Mouse (Mus musculus): ENCODE data around the gene Sox6. TPM values are rescaled to one million over a fixed set of nuclear protein-coding genes. Genes with fewer than 3 reads are reported as not detected.
A peak's percentile ranks its signal among the peaks of the same experiment; 100 is the strongest.

Sox6 gene
- polyA plus RNA-seq, 1 experiment from 2014 or later = 38.0 TPM

DNA sequence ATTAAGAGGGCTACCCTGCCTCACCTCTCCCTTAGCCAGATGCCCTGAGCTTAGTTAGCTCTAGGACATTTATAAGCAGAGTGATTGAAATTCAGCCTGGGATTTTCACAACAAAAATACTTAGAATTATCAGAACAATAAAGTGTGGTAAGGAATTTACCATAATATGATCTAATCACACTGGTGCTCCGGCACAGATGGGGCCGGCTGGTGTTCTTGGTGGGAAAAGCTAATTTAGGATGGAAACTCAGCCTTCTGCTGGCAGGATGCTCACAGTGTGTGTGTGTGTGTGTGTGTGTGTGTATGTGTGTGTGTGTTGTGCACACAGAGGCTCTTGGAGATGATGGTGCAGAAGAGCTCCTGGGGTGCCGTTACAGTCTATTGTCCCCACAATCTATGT, 501.0 kb downstream of the Sox6 start:
- H3K27ac ChIP-seq (replicated peaks) = no peak overlapping the region
- ATAC-seq (ENCODE audit: low FRiP score) = no peak

DNA sequence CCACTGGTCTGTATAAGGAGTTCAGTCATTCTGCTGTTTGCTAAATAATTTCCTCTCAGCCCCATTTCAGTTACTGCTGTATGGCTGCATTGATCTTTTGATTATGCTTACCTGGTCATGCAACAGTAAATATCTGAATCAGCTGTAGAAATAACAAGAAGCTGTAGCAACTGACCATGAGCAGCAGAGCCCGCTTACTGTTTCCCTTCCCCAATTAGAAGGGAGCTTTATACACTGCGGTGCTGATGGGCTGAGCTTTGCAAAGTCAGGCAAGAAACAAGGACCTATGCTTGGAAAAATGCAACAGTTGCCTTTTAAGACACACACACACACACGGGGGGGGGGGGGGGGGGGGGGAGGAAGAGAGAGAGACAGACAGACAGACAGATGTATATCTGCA, 502.1 kb downstream of the Sox6 start:
- no peak overlapping the region for H3K4me2 ChIP-seq
- H3K9me3 ChIP-seq (replicated peaks) = no peaks in the 10 kb centered on the region
- ATAC-seq (ENCODE audit: low FRiP score) = no peak
- no peaks in the 10 kb centered on the region for H3K27me3 ChIP-seq (replicated peaks)
- H3K9ac ChIP-seq (replicated peaks) = no peak overlapping the region
- H3K4me1 ChIP-seq = no peaks in the 10 kb centered on the region
- H3K4me3 ChIP-seq (replicated peaks) = no peak overlapping the region
- 81% methylated on average over 3 of the region's 3 CpGs for WGBS
- no peak overlapping the region for H3K27ac ChIP-seq (replicated peaks)
- no peaks in the 10 kb centered on the region for H3K36me3 ChIP-seq

More for the DNA sequence above, 501.0 kb downstream of the Sox6 start:
- Histone ChIP-seq H3K9ac (replicated peaks) (no peak overlapping the region), H3K27me3 (replicated peaks) (no peaks in the 10 kb centered on the region), H3K4me1 (peaks cover 4% of the 10 kb centered on the region; the same call in 1 of the 2 replicates), H3K9me3 (replicated peaks) (no peaks in the 10 kb centered on the region), H3K4me2 (no peak overlapping the region), H3K4me3 (replicated peaks) (no peak overlapping the region), H3K36me3 (no peaks in the 10 kb centered on the region)
- 46% methylated on average over 3 of the region's 3 CpGs for WGBS

GRCm38 (mm10) chr7:115531875-115532274, 506.7 kb downstream of the Sox6 start:
- Histone ChIP-seq H3K27ac (replicated peaks) (no peak overlapping the region), H3K4me1 (no peaks in the 10 kb centered on the region), H3K27me3 (replicated peaks) (no peaks in the 10 kb centered on the region), H3K4me3 (replicated peaks) (no peak overlapping the region), H3K9me3 (replicated peaks) (no peaks in the 10 kb centered on the region), H3K9ac (replicated peaks) (no peak overlapping the region), H3K36me3 (no peaks in the 10 kb centered on the region), H3K4me2 (no peak overlapping the region)
- WGBS = 73% methylated on average over 1 of the region's 1 CpGs
- no peak for ATAC-seq (ENCODE audit: low FRiP score)

- no peak for ATAC-seq (ENCODE audit: low FRiP score)
Observed at GRCm38 (mm10) chr7:115531217-115531616, 507.4 kb downstream of the Sox6 start.

DNA sequence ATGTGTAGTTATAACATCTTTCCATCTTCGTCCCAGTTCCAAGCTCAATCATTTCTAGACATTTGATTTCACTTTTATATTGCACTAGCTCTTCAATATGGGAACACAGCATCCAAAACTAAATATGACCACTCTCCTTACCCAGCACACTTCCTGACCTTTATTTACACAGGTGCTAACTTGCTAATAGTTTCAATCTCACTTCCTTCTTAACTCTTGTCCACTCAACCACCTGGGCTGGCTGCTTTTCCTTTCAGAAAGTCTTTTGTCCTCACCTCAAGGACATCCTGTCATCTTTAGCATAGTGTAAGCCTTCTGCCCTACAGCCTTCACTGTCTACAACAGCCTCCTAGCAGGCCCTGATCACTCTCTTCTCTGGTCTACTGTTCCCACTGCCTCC, 520.9 kb downstream of the Sox6 start:
- H3K9me3 ChIP-seq (replicated peaks) = no peaks in the 10 kb centered on the region
- no peak overlapping the region for H3K27ac ChIP-seq (replicated peaks)
- H3K4me1 ChIP-seq = peaks cover 13% of the 10 kb centered on the region
- 92% methylated on average over 1 of the region's 1 CpGs for WGBS
- H3K36me3 ChIP-seq = no peaks in the 10 kb centered on the region
- no peak overlapping the region for H3K4me2 ChIP-seq
- H3K9ac ChIP-seq (replicated peaks) = no peak overlapping the region
- no peak overlapping the region for H3K4me3 ChIP-seq (replicated peaks)
- ATAC-seq (ENCODE audit: low FRiP score) = no peak
- no peaks in the 10 kb centered on the region for H3K27me3 ChIP-seq (replicated peaks)

More at GRCm38 (mm10) chr7:115531217-115531616, 507.4 kb downstream of the Sox6 start:
- H3K27me3 ChIP-seq (replicated peaks) = no peaks in the 10 kb centered on the region
- no peak overlapping the region for H3K9ac ChIP-seq (replicated peaks)
- no peaks in the 10 kb centered on the region for H3K9me3 ChIP-seq (replicated peaks)
- 67% methylated on average over 2 of the region's 2 CpGs for WGBS
- H3K27ac ChIP-seq (replicated peaks) = no peak overlapping the region
- no peaks in the 10 kb centered on the region for H3K36me3 ChIP-seq
- no peaks in the 10 kb centered on the region for H3K4me1 ChIP-seq
- H3K4me2 ChIP-seq = no peak overlapping the region
- no peak overlapping the region for H3K4me3 ChIP-seq (replicated peaks)

DNA sequence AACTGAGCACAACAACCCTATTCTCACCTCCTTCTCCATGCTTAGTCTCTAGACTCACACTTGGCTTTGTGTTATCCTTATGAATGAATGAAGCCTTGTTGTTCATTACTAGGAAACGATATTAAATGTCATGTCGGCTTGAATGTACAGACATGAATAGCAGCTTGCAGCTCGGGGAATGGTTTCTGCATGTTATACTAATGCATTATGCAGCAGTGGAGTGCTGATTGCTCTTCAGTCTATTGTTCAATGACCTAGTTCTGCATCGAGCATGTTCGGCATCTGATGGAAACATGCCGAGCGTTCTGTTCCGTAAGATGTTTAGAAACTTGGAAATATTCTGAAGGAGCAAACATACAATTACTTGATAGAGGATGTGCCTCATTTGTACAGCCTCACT, 524.9 kb downstream of the Sox6 start:
- no peaks in the 10 kb centered on the region for H3K36me3 ChIP-seq
- H3K4me3 ChIP-seq (replicated peaks) = no peak overlapping the region
- H3K9ac ChIP-seq (replicated peaks) = no peak overlapping the region
- no peak overlapping the region for H3K27ac ChIP-seq (replicated peaks)
- no peak for ATAC-seq (ENCODE audit: low FRiP score)
- 41% methylated on average over 8 of the region's 8 CpGs for WGBS
- H3K4me2 ChIP-seq = 0 out of 2 replicates have a peak overlapping the region, but pooled peaks have one; percentile 11
- no peaks in the 10 kb centered on the region for H3K9me3 ChIP-seq (replicated peaks)
- no peaks in the 10 kb centered on the region for H3K27me3 ChIP-seq (replicated peaks)
- H3K4me1 ChIP-seq = peaks cover 24% of the 10 kb centered on the region

- Histone ChIP-seq H3K4me3 (replicated peaks) (no peak overlapping the region), H3K4me1 (peaks cover 24% of the 10 kb centered on the region), H3K9me3 (replicated peaks) (no peaks in the 10 kb centered on the region), H3K9ac (replicated peaks) (no peak overlapping the region), H3K36me3 (no peaks in the 10 kb centered on the region), H3K4me2 (peak overlapping the region; percentile 29), H3K27me3 (replicated peaks) (no peaks in the 10 kb centered on the region), H3K27ac (replicated peaks) (0 out of 2 replicates have a peak overlapping the region, but pooled peaks have one; percentile 49)
- WGBS = 19% methylated on average over 10 of the region's 10 CpGs
- 0 out of 2 replicates have a peak, but pooled peaks have one; percentile 38 for ATAC-seq (ENCODE audit: low FRiP score)
Observed at GRCm38 (mm10) chr7:115511777-115512176, 526.8 kb downstream of the Sox6 start.

DNA sequence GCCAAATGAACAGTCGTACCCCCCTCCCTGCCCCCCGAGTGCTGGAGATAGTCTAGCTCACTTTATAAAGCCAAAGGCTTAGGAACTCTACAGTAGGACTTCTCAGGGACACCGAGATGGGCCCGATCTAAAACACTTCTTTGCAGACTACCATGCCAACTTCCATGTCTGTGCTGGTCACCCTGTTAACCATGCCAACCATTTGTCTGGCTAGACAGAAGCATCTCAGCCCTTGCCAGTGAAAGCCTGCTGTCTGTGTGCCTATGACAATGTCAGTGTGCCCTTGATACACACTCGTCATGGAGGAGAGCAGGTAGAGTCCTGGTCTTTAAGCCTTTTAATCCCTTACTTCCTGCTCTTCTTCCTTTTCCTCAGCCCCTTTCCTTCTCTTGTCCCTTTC, 527.5 kb downstream of the Sox6 start:
- peaks cover 24% of the 10 kb centered on the region for H3K4me1 ChIP-seq
- H3K9ac ChIP-seq (replicated peaks) = no peak overlapping the region
- no peak for ATAC-seq (ENCODE audit: low FRiP score)
- H3K9me3 ChIP-seq (replicated peaks) = no peaks in the 10 kb centered on the region
- H3K27me3 ChIP-seq (replicated peaks) = no peaks in the 10 kb centered on the region
- peak overlapping the region; percentile 49; the same call in 1 of the 2 replicates for H3K27ac ChIP-seq (replicated peaks)
- WGBS = 79% methylated on average over 5 of the region's 5 CpGs
- H3K4me2 ChIP-seq = no peak overlapping the region
- no peak overlapping the region for H3K4me3 ChIP-seq (replicated peaks)
- no peaks in the 10 kb centered on the region for H3K36me3 ChIP-seq

- Histone ChIP-seq H3K9ac (replicated peaks) (no peak overlapping the region), H3K9me3 (replicated peaks) (no peaks in the 10 kb centered on the region), H3K4me1 (peaks cover 24% of the 10 kb centered on the region), H3K4me2 (no peak overlapping the region), H3K36me3 (no peaks in the 10 kb centered on the region), H3K4me3 (replicated peaks) (no peak overlapping the region), H3K27me3 (replicated peaks) (no peaks in the 10 kb centered on the region), H3K27ac (replicated peaks) (no peak overlapping the region)
- ATAC-seq (ENCODE audit: low FRiP score) = no peak
- 72% methylated on average over 5 of the region's 5 CpGs for WGBS
Observed at GRCm38 (mm10) chr7:115510045-115510444, 528.6 kb downstream of the Sox6 start.

DNA sequence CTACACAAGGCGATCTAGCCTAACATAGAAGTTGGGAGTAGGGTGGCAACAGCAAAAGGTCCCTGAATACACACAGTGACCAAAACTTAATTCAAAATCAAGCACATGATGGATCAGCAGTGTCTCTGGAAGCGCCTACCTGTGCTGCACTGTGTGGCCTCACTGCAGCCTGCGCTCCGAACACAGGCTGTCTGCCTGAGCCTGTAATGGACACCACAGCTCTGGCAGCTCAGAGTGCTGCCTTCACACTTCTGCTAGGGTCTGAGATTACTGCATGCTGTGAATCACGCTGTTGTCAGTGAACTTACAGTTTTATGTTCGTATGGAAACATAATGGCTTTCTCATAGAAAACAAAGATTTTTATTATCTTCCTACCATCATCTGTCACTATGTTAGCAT, 532.2 kb downstream of the Sox6 start:
- no peaks in the 10 kb centered on the region for H3K27me3 ChIP-seq (replicated peaks)
- 76% methylated on average over 6 of the region's 6 CpGs for WGBS
- no peak overlapping the region for H3K4me3 ChIP-seq (replicated peaks)
- peaks cover 14% of the 10 kb centered on the region; the same call in 1 of the 2 replicates for H3K4me1 ChIP-seq
- no peak overlapping the region for H3K27ac ChIP-seq (replicated peaks)
- no peaks in the 10 kb centered on the region for H3K36me3 ChIP-seq
- ATAC-seq (ENCODE audit: low FRiP score) = no peak
- no peaks in the 10 kb centered on the region for H3K9me3 ChIP-seq (replicated peaks)
- H3K9ac ChIP-seq (replicated peaks) = no peak overlapping the region
- no peak overlapping the region for H3K4me2 ChIP-seq

DNA sequence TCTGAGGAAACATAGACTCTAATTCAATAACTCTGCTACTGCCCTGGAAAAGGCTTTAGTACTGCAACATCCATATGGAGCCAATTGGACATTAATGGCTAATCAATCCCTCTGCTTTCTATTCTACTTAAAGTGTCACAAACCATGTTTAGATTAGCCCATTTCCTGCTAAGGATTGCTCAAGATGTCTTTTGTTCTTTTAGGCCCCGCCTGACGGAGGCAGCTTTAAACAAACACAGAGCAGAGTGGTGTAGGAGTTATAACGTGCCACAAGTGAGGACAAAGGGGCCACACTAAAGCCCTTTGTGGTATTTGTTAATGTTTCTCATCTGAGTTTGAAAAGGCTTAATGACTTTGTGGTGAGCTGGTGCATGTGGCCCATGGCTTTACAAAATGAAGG, 537.1 kb downstream of the Sox6 start:
- Histone ChIP-seq H3K4me1 (peaks cover 19% of the 10 kb centered on the region), H3K4me2 (no peak overlapping the region), H3K27me3 (replicated peaks) (no peaks in the 10 kb centered on the region), H3K4me3 (replicated peaks) (no peak overlapping the region), H3K27ac (replicated peaks) (no peak overlapping the region), H3K36me3 (no peaks in the 10 kb centered on the region), H3K9ac (replicated peaks) (no peak overlapping the region), H3K9me3 (replicated peaks) (no peaks in the 10 kb centered on the region)
- no peak for ATAC-seq (ENCODE audit: low FRiP score)
- WGBS = 21% methylated on average over 3 of the region's 3 CpGs

DNA sequence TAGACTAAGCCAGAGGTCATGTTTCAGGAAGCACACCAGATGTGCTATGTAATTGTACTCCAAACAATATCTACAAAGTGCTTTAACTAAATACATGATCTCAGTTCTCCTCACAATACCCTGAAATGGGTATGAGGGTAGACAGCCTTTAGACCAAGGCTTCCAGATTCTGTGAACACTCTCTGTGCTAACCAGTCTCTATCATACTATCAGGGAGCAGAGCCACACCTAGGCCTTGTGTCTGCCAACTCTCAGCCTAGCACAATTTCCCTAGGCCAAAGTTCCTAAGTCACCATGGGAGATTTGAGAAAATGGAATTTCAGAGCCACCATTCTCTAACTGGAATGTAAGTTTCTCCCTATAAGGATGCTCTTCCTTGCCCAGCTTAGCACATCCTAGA, 537.8 kb downstream of the Sox6 start:
- H3K27ac ChIP-seq (replicated peaks) = no peak overlapping the region
- H3K9me3 ChIP-seq (replicated peaks) = no peaks in the 10 kb centered on the region
- H3K36me3 ChIP-seq = no peaks in the 10 kb centered on the region
- H3K9ac ChIP-seq (replicated peaks) = no peak overlapping the region
- no peak overlapping the region for H3K4me3 ChIP-seq (replicated peaks)
- H3K27me3 ChIP-seq (replicated peaks) = no peaks in the 10 kb centered on the region
- ATAC-seq (ENCODE audit: low FRiP score) = no peak
- H3K4me1 ChIP-seq = peaks cover 19% of the 10 kb centered on the region
- no peak overlapping the region for H3K4me2 ChIP-seq

DNA sequence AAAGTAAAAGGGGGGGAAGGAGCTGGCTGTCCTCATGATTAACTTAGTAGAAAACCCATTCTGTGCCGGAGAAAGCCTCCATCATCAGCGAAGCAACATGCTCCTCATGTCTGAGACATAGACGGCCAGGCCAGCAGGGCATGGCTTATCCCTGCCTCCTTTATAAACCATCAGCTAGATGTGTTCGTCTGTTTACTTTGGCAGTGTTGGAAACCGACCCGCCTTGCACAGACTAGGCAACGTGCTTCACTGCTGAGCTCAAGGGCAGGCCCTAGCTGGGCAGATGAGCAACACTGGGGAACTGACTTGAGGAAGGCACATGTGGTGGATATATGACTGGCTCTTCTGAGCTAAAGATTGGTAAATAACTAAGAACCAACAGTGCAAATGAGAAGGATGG, 538.4 kb downstream of the Sox6 start:
- no peak overlapping the region for H3K4me2 ChIP-seq
- peaks cover 19% of the 10 kb centered on the region for H3K4me1 ChIP-seq
- no peak overlapping the region for H3K4me3 ChIP-seq (replicated peaks)
- no peak overlapping the region for H3K27ac ChIP-seq (replicated peaks)
- ATAC-seq (ENCODE audit: low FRiP score) = no peak
- 55% methylated on average over 7 of the region's 7 CpGs for WGBS
- no peaks in the 10 kb centered on the region for H3K27me3 ChIP-seq (replicated peaks)
- no peaks in the 10 kb centered on the region for H3K9me3 ChIP-seq (replicated peaks)
- H3K36me3 ChIP-seq = no peaks in the 10 kb centered on the region
- H3K9ac ChIP-seq (replicated peaks) = no peak overlapping the region

Measured in neural tube, embryonic 15.5 days (tissue).